Mouse (Mus musculus): ENCODE measurements around the gene Lsp1. TPM values are rescaled to one million over a fixed set of nuclear protein-coding genes. Genes with fewer than 3 reads are reported as not detected.

The Lsp1 gene
- polyA plus RNA-seq, 3 experiments from 2014 or later = 1,183 to 1,943 (median 1,210) TPM

- no peak for ATAC-seq
Measured at GRCm38 (mm10) chr7:142507453-142507852, 46.8 kb downstream of the Lsp1 start.

GRCm38 (mm10) chr7:142509518-142509917 lies 48.9 kb downstream of the Lsp1 start:
- no peak for ATAC-seq

GRCm38 (mm10) chr7:142510021-142510777 lies 49.6 kb downstream of the Lsp1 start:
- ATAC-seq = no peak

- no peak for ATAC-seq
Measured at GRCm38 (mm10) chr7:142514048-142514447, 53.4 kb downstream of the Lsp1 start.

GRCm38 (mm10) chr7:142516221-142516978 lies 55.8 kb downstream of the Lsp1 start:
- no peak for ATAC-seq

- no peak for ATAC-seq
Measured at GRCm38 (mm10) chr7:142517531-142517930, 56.9 kb downstream of the Lsp1 start.

GRCm38 (mm10) chr7:142520331-142520730 lies 59.7 kb downstream of the Lsp1 start:
- ATAC-seq = no peak

GRCm38 (mm10) chr7:142522352-142522751 lies 61.7 kb downstream of the Lsp1 start:
- ATAC-seq = no peak

- ATAC-seq = no peak
Measured at GRCm38 (mm10) chr7:142523200-142523990, 62.8 kb downstream of the Lsp1 start.

- ATAC-seq = no peak
Measured at GRCm38 (mm10) chr7:142525342-142526178, 65.0 kb downstream of the Lsp1 start.

GRCm38 (mm10) chr7:142529350-142529749 lies 68.7 kb downstream of the Lsp1 start:
- no peak for ATAC-seq

GRCm38 (mm10) chr7:142531973-142532521 lies 71.4 kb downstream of the Lsp1 start:
- no peak for ATAC-seq

GRCm38 (mm10) chr7:142532671-142533058 lies 72.1 kb downstream of the Lsp1 start, which contains the start of gene Mrpl23:
Mrpl23 (plus strand) TSS chr7:142532686.
- ATAC-seq = peak; percentile 15

- peak; percentile 79 for ATAC-seq
Measured at GRCm38 (mm10) chr7:142533059-142533855, 72.6 kb downstream of the Lsp1 start.

GRCm38 (mm10) chr7:142535116-142535515 lies 74.5 kb downstream of the Lsp1 start:
- ATAC-seq = no peak

- no peak for ATAC-seq
Measured at GRCm38 (mm10) chr7:142535832-142536231, 75.2 kb downstream of the Lsp1 start.

GRCm38 (mm10) chr7:142537181-142537580 lies 76.6 kb downstream of the Lsp1 start:
- no peak for ATAC-seq

GRCm38 (mm10) chr7:142537879-142538278 lies 77.3 kb downstream of the Lsp1 start:
- peak; percentile 32 for ATAC-seq

- ATAC-seq = no peak
Measured at GRCm38 (mm10) chr7:142538291-142538690, 77.7 kb downstream of the Lsp1 start.

GRCm38 (mm10) chr7:142538766-142539165 lies 78.2 kb downstream of the Lsp1 start:
- ATAC-seq = no peak

- ATAC-seq = no peak
Measured at GRCm38 (mm10) chr7:142539828-142540227, 79.2 kb downstream of the Lsp1 start.

All from inflammation-experienced regulatory T-cells, adult 6 months (primary cell).